Mouse (Mus musculus): ENCODE results near the gene Gpr142. TPM values are rescaled to one million over a fixed set of nuclear protein-coding genes. Genes with fewer than 3 reads are reported as not detected.
A peak's percentile ranks its signal among the peaks of the same experiment; 100 is the strongest.

Gpr142 gene
- not detected for total RNA-seq (2018; cell fraction: chromatin; rRNA removed)
- total RNA-seq (2018; cell fraction: cytosol; rRNA removed): not detected
- total RNA-seq (2018; cell fraction: nucleus; rRNA removed): not detected
- not detected in 3 replicates for polyA plus RNA-seq (2018)

GRCm38 (mm10) chr11:114798624-114799023, at the start of gene Gpr142:
Gene Gpr142 (plus strand): TSS chr11:114798924.
- Histone ChIP-seq H3K36me3 (ENCODE audit: inconsistent target) (no peaks in the 10 kb centered on the region), H3K4me3 (ENCODE audit: inconsistent target) (no peak within 1 kb of the TSS), H3K79me2 (ENCODE audit: inconsistent target) (no peaks in the 10 kb centered on the region), H3K27ac (no peak within 1 kb of the TSS)
- 94% methylated on average over 3 of the region's 3 CpGs for WGBS (ENCODE audit: missing documents)

GRCm38 (mm10) chr11:114764820-114765818, 33.6 kb upstream of the Gpr142 start, which contains the start of gene Kif19a:
Gene Kif19a (plus strand): TSS chr11:114765388.
- no peak within 1 kb of the TSS for H3K27ac ChIP-seq
- peak within 1 kb of the TSS; percentile 18; the same call in 1 of the 2 replicates for H3K4me3 ChIP-seq (ENCODE audit: inconsistent target)
- no peaks in the 10 kb centered on the region for H3K79me2 ChIP-seq (ENCODE audit: inconsistent target)
- no peaks in the 10 kb centered on the region for H3K36me3 ChIP-seq (ENCODE audit: inconsistent target)
- WGBS (ENCODE audit: missing documents): 10% methylated on average over 49 of the region's 51 CpGs

- no peak overlapping the region for H3K27ac ChIP-seq
- H3K4me3 ChIP-seq (ENCODE audit: inconsistent target): no peak overlapping the region
- H3K79me2 ChIP-seq (ENCODE audit: inconsistent target): no peaks in the 10 kb centered on the region
- WGBS (ENCODE audit: missing documents): 88% methylated on average over 6 of the region's 6 CpGs
- no peaks in the 10 kb centered on the region for H3K36me3 ChIP-seq (ENCODE audit: inconsistent target)
These were observed 28.8 kb upstream of the Gpr142 start for GRCm38 (mm10) chr11:114769911-114770310.

GRCm38 (mm10) chr11:114771896-114772295, 26.8 kb upstream of the Gpr142 start:
- Histone ChIP-seq H3K4me3 (ENCODE audit: inconsistent target) (no peak overlapping the region), H3K36me3 (ENCODE audit: inconsistent target) (no peaks in the 10 kb centered on the region), H3K79me2 (ENCODE audit: inconsistent target) (no peaks in the 10 kb centered on the region), H3K27ac (no peak overlapping the region)
- 97% methylated on average over 2 of the region's 2 CpGs for WGBS (ENCODE audit: missing documents)

- H3K36me3 ChIP-seq (ENCODE audit: inconsistent target): no peaks in the 10 kb centered on the region
- WGBS (ENCODE audit: missing documents): 68% methylated on average over 9 of the region's 9 CpGs
- H3K4me3 ChIP-seq (ENCODE audit: inconsistent target): no peak overlapping the region
- no peaks in the 10 kb centered on the region for H3K79me2 ChIP-seq (ENCODE audit: inconsistent target)
- H3K27ac ChIP-seq: no peak overlapping the region
These were observed 18.6 kb upstream of the Gpr142 start for GRCm38 (mm10) chr11:114780076-114780475.

- Histone ChIP-seq H3K4me3 (ENCODE audit: inconsistent target) (no peak overlapping the region), H3K27ac (no peak overlapping the region), H3K36me3 (ENCODE audit: inconsistent target) (no peaks in the 10 kb centered on the region), H3K79me2 (ENCODE audit: inconsistent target) (no peaks in the 10 kb centered on the region)
- 48% methylated on average over 10 of the region's 10 CpGs for WGBS (ENCODE audit: missing documents)
These were observed 12.8 kb upstream of the Gpr142 start for GRCm38 (mm10) chr11:114785892-114786291.

GRCm38 (mm10) chr11:114786326-114786725, 12.4 kb upstream of the Gpr142 start:
- no peak overlapping the region for H3K27ac ChIP-seq
- no peak overlapping the region for H3K4me3 ChIP-seq (ENCODE audit: inconsistent target)
- H3K79me2 ChIP-seq (ENCODE audit: inconsistent target): no peaks in the 10 kb centered on the region
- H3K36me3 ChIP-seq (ENCODE audit: inconsistent target): no peaks in the 10 kb centered on the region
- 4% methylated on average over 42 of the region's 43 CpGs for whole genome bisulfite sequencing (ENCODE audit: missing documents)

GRCm38 (mm10) chr11:114787611-114788010, 11.1 kb upstream of the Gpr142 start:
- Histone ChIP-seq H3K79me2 (ENCODE audit: inconsistent target) (no peaks in the 10 kb centered on the region), H3K4me3 (ENCODE audit: inconsistent target) (no peak overlapping the region), H3K27ac (no peak overlapping the region), H3K36me3 (ENCODE audit: inconsistent target) (no peaks in the 10 kb centered on the region)
- 95% methylated on average over 3 of the region's 3 CpGs for WGBS (ENCODE audit: missing documents)

GRCm38 (mm10) chr11:114789061-114789714, 9.5 kb upstream of the Gpr142 start:
- no peak overlapping the region for H3K27ac ChIP-seq
- 13% methylated on average over 28 of the region's 30 CpGs for WGBS (ENCODE audit: missing documents)
- no peaks in the 10 kb centered on the region for H3K36me3 ChIP-seq (ENCODE audit: inconsistent target)
- no peak overlapping the region for H3K4me3 ChIP-seq (ENCODE audit: inconsistent target)
- H3K79me2 ChIP-seq (ENCODE audit: inconsistent target): no peaks in the 10 kb centered on the region

GRCm38 (mm10) chr11:114789716-114790115, 9.0 kb upstream of the Gpr142 start:
- H3K4me3 ChIP-seq (ENCODE audit: inconsistent target): no peak overlapping the region
- no peaks in the 10 kb centered on the region for H3K36me3 ChIP-seq (ENCODE audit: inconsistent target)
- WGBS (ENCODE audit: missing documents): 93% methylated on average over 9 of the region's 9 CpGs
- no peaks in the 10 kb centered on the region for H3K79me2 ChIP-seq (ENCODE audit: inconsistent target)
- no peak overlapping the region for H3K27ac ChIP-seq

- 81% methylated on average over 10 of the region's 12 CpGs for WGBS (ENCODE audit: missing documents)
- Histone ChIP-seq H3K27ac (no peak overlapping the region), H3K79me2 (ENCODE audit: inconsistent target) (no peaks in the 10 kb centered on the region), H3K4me3 (ENCODE audit: inconsistent target) (no peak overlapping the region), H3K36me3 (ENCODE audit: inconsistent target) (no peaks in the 10 kb centered on the region)
These were observed 8.6 kb upstream of the Gpr142 start for GRCm38 (mm10) chr11:114790171-114790570.

GRCm38 (mm10) chr11:114790841-114791240, 7.9 kb upstream of the Gpr142 start:
- WGBS (ENCODE audit: missing documents): 30% methylated on average over 4 of the region's 4 CpGs
- Histone ChIP-seq H3K27ac (no peak overlapping the region), H3K79me2 (ENCODE audit: inconsistent target) (no peaks in the 10 kb centered on the region), H3K4me3 (ENCODE audit: inconsistent target) (no peak overlapping the region), H3K36me3 (ENCODE audit: inconsistent target) (no peaks in the 10 kb centered on the region)

- Histone ChIP-seq H3K36me3 (ENCODE audit: inconsistent target) (no peaks in the 10 kb centered on the region), H3K4me3 (ENCODE audit: inconsistent target) (no peak overlapping the region), H3K79me2 (ENCODE audit: inconsistent target) (no peaks in the 10 kb centered on the region), H3K27ac (no peak overlapping the region)
- WGBS (ENCODE audit: missing documents): 6% methylated on average over 50 of the region's 50 CpGs
These were observed 7.3 kb upstream of the Gpr142 start for GRCm38 (mm10) chr11:114791351-114791889.

GRCm38 (mm10) chr11:114791891-114792411, 6.8 kb upstream of the Gpr142 start:
- Histone ChIP-seq H3K27ac (no peak overlapping the region), H3K4me3 (ENCODE audit: inconsistent target) (no peak overlapping the region), H3K36me3 (ENCODE audit: inconsistent target) (no peaks in the 10 kb centered on the region), H3K79me2 (ENCODE audit: inconsistent target) (no peaks in the 10 kb centered on the region)
- WGBS (ENCODE audit: missing documents): 2% methylated on average over 49 of the region's 59 CpGs

All from macrophage (primary cell).